Comparison of ENCODE assay signal across 18 mouse cellular contexts in genomic region chr2:47994185-47994584, GRCm38 (mm10).
A peak's percentile ranks its signal among the peaks of the same experiment; 100 is the strongest.
DNase-seq lines count a peak whose midpoint lies in the region; ATAC-seq lines count a peak whose summit lies in the region.
"Had no signal": no experiment of that assay in that cellular context is flagged by ENCODE, and none has a peak within 500 bp of the region (broad histone marks: within the 10 kb centered on the region; RNA-seq: fewer than 3 reads in every experiment).

No protein-coding gene starts in this region.

- no peak overlapping the region for H3K4me2 ChIP-seq in neural tube, embryonic 11.5 days (ENCODE audit: low read depth)
- no peak overlapping the region for H3K4me2 ChIP-seq in neural tube, embryonic 15.5 days
- H3K4me2 ChIP-seq: heart, embryonic 15.5 days; limb, embryonic 13.5 days had no signal

- H3K9ac ChIP-seq in neural tube, embryonic 11.5 days (ENCODE audit: low read length), result no peak overlapping the region
- no peak overlapping the region for H3K9ac ChIP-seq in neural tube, embryonic 15.5 days (replicated peaks)
- H3K9ac ChIP-seq: heart, embryonic 15.5 days; limb, embryonic 13.5 days; liver, postnatal 0 days had no signal

- H3K27ac ChIP-seq in neural tube, embryonic 11.5 days (ENCODE audit: low read depth, low read length), result no peak overlapping the region
- H3K27ac ChIP-seq in neural tube, embryonic 15.5 days (replicated peaks), result no peak overlapping the region
- H3K27ac ChIP-seq: heart, embryonic 15.5 days; limb, embryonic 13.5 days; macrophage had no signal

- ATAC-seq in neural tube, embryonic 11.5 days (ENCODE audit: insufficient read depth, low FRiP score, low TSS enrichment), result 0 out of 2 replicates have a peak, but pooled peaks have one; percentile 50
- ATAC-seq in neural tube, embryonic 15.5 days (ENCODE audit: low FRiP score), result no peak
- ATAC-seq: liver, postnatal 0 days had no signal

- H3K4me3 ChIP-seq in neural tube, embryonic 11.5 days (ENCODE audit: low read depth, low read length), result no peak overlapping the region
- H3K4me3 ChIP-seq in neural tube, embryonic 15.5 days (replicated peaks), result no peak overlapping the region
- H3K4me3 ChIP-seq: erythroblast, embryonic 14.5 days; heart, embryonic 15.5 days; limb, embryonic 13.5 days had no signal

- H3K4me1 ChIP-seq in neural tube, embryonic 11.5 days (ENCODE audit: control insufficient read depth, insufficient read depth, low read length), result no peaks in the 10 kb centered on the region
- H3K4me1 ChIP-seq in neural tube, embryonic 15.5 days, result no peaks in the 10 kb centered on the region
- H3K4me1 ChIP-seq: heart, embryonic 15.5 days; limb, embryonic 13.5 days had no signal

- WGBS in neural tube, embryonic 11.5 days, result 66% methylated on average over 5 of the region's 5 CpGs
- 50% methylated on average over 5 of the region's 5 CpGs for WGBS in neural tube, embryonic 15.5 days

- no peaks in the 10 kb centered on the region for H3K27me3 ChIP-seq in neural tube, embryonic 11.5 days (ENCODE audit: control insufficient read depth, insufficient read depth, low read length)
- H3K27me3 ChIP-seq in neural tube, embryonic 15.5 days (replicated peaks), result no peaks in the 10 kb centered on the region
- H3K27me3 ChIP-seq: heart, embryonic 15.5 days; limb, embryonic 13.5 days had no signal

- DNase-seq in embryo, embryonic 11 days, result peak; percentile 25
- no peak for DNase-seq in embryo, embryonic 10 days (ENCODE audit: low spot score)
- no peak for DNase-seq in neural tube, embryonic 11.5 days (ENCODE audit: low spot score)
- peak; percentile 33 for DNase-seq in layer of hippocampus, adult 11-12 months (ENCODE audit: low spot score)
- peak; percentile 30 for DNase-seq in mesoderm, embryonic 11.5 days (ENCODE audit: low read depth, low spot score)
- no peak for DNase-seq in lung, postnatal 4 days
- DNase-seq in kidney, adult 11 months, result no peak
- DNase-seq: adrenal gland, postnatal 14 days; heart, adult 11 months; kidney, adult 9 months; liver, postnatal 0 days; thymus, adult 18-20 months had no signal

- no peaks in the 10 kb centered on the region for H3K9me3 ChIP-seq in neural tube, embryonic 11.5 days (ENCODE audit: control insufficient read depth, low read length)
- H3K9me3 ChIP-seq in neural tube, embryonic 15.5 days (replicated peaks), result no peaks in the 10 kb centered on the region
- H3K9me3 ChIP-seq: G1E; heart, embryonic 15.5 days; limb, embryonic 13.5 days had no signal

- no peaks in the 10 kb centered on the region for H3K36me3 ChIP-seq in neural tube, embryonic 11.5 days (ENCODE audit: control insufficient read depth, insufficient read depth, low read length)
- no peaks in the 10 kb centered on the region for H3K36me3 ChIP-seq in neural tube, embryonic 15.5 days
- H3K36me3 ChIP-seq: G1E; heart, embryonic 15.5 days; limb, embryonic 13.5 days had no signal

Comparison
In these comparisons a context has a peak if more than half of its experiments do, and no peak if none do; other contexts are left out.
1. DNase-seq: peak in embryo, embryonic 11 days (single experiment), layer of hippocampus, adult 11-12 months (single experiment) and mesoderm, embryonic 11.5 days (single experiment); none in embryo, embryonic 10 days (single experiment), neural tube, embryonic 11.5 days (single experiment), lung, postnatal 4 days (0 of 2) and kidney, adult 11 months (single experiment).